Mouse (Mus musculus) megakaryocyte-erythroid progenitor cell, adult 5-6 weeks (primary cell): ENCODE measurements at regions not wholly inside any gene's neighbourhood (a gene's known extent, or its start where the extent isn't known, plus 50 kb on each side); places are given as distances from the start of the nearest gene placed in this dataset.

ENCODE experiments used
- ATAC-seq: replicated peaks from 2 replicates; pipeline ENCODE4 v1.8.0; 2016; ENCODE audit warnings: mild to moderate bottlenecking, inconsistent platforms; ENCODE audit not compliant: severe bottlenecking, poor library complexity, low FRiP score, low TSS enrichment

DNA sequence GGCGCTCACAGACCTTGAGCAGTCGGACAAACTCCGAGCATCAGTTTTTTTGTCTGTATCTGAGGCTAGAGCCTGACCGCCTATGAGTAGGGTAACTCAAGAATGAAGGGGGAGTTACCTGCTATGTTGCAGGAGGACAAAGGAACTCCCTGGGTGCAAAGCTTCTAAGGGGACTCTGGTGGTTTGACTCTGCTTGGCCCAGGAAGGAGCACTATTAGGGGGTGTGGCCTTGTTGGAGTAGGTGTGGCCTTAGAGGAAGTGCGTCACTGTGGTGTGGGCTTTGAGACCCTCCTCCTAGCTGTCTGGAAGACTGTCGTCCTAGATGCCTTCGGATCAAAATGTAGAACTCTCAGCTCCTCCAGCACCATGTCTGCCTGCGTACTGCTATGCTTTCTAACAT lies 83.9 kb upstream of the Sertad2 start:
- no peak for ATAC-seq

DNA sequence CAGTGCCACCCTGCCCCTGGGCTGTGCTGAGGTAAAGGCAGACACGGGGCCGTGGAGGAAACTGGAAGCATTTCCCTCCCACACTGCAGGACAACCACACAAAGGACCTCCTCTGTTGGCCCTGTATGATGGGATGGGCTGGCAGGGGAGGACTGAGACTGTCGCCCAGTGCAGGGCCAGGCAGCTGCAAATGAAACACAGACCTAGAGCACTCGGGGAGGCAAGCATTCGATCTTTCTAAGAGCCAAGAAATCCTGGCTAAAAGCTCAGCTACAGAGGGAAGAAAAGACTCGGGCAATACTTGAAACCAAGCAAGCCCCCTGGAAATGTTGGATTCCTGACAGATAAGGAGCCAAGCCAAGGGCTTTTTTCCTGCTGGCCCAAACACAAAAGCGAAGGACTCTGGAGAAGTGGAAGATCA lies 82.5 kb upstream of the Sertad2 start:
- ATAC-seq = no peak

DNA sequence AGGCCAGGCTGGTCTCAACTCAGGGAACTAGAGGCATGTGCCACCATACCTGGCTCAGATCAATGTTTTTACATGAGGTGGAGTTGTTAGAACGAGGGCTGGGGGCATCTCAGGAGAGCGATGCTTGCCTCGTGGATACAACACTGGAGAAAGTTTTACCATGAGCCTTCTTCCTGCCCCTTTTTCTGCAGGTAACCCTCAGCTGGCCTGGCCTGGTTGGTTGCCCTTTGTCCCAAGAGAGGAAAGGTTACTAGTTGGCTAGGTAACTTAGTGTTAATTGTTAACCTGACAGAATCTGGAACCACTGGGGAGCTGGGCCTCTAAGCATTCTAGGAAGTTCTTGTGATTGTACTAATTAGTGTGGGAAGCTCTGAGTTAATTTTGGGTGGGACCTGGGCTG lies 81.0 kb upstream of the Sertad2 start:
- ATAC-seq = no peak

DNA sequence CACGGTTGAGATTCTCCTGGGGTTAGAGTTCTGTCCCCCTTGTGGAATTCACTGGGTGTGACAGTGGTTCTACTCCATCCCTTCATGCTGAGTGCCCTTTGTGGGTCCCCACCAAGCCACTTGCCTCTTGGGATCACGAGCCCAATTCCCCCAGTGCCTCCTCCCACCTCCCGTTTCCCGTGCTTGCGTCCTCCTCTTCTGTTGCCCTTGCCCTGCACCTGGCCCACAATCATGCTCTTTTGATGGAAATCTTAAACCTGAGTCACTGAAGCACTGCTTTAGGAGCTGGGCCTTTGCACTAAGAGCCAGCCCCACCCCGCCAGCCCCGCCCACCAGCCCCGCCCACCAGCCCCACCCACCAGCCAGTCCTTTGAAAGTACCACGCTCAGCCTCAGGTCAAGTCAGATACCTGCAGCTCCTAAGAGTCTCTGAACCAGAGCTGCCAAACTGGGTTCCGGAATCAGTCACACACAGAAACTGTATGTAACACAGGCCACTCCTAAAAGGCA lies 79.8 kb upstream of the Sertad2 start:
- ATAC-seq = peak; percentile 48

DNA sequence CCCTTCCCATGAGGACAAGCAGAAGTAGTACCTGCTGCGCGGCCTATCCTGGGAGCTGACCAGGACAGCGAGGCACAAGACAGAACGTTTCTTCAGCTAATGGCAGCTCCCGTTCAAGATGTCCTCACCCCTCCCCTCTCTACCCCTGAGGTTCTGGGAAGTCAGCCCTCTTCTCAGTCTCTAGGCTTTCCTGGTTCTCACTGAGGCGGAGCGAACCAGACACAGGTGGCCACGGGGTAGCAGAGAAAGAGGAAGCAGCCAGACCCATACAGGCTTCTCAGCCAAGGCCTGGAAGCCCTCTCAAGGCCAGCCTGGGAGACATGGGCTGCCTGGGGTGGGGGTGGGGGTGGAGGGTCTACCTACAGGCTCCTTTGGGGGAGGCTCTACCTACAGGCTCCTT lies 78.5 kb upstream of the Sertad2 start:
- ATAC-seq = no peak

DNA sequence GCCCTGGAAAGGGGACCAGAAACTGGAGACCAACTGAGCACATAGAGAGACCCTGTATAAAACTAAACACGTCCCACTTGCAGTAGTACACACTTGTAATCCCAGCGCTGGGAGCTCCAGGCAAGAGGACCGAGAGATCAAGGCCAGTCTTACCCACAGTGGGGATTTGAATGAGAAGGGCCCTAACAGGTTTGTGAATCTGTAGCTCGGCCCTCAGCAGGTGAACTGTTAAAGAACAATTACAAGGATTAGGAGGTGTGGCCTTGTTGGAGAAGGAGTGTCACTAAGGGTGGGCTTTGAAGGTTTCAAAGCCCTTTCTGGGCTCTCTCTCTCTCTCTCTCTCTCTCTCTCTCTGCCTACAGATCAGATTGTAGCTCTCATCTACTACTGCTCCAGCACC lies 76.5 kb upstream of the Sertad2 start:
- ATAC-seq = no peak

DNA sequence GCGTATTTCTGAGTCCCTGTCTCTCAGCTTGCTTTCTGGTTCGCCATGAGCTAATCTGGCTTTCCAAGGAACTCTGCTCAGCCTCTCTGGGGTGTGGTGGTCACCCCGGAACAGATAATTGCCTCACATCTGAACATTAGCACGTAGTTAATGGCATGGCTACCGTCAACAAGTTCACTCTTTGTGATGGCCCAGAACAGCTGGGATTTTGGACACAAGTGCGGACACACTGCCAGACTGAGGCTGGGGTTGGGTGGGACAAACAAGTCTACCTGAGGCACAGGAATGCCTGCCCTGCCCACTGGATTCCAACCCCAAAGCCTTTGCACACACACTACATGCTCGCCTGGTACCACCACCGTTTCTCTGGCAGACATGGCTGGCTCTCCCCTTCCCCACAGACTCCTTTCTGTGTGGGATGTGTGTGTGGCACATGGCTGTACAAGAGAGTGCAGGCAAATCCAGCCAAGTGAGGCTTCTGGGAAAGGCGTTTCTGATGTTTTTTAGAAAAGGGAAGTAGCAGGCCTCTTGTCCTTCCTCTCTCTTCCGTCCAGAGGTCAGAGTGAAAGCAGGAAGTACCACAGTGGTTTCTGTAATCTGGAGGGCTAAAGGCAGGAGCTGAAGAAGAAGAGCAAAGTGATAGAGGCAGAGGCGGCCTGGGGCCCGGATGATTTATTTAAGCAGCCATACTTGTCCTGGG lies 74.6 kb upstream of the Sertad2 start:
- no peak for ATAC-seq

DNA sequence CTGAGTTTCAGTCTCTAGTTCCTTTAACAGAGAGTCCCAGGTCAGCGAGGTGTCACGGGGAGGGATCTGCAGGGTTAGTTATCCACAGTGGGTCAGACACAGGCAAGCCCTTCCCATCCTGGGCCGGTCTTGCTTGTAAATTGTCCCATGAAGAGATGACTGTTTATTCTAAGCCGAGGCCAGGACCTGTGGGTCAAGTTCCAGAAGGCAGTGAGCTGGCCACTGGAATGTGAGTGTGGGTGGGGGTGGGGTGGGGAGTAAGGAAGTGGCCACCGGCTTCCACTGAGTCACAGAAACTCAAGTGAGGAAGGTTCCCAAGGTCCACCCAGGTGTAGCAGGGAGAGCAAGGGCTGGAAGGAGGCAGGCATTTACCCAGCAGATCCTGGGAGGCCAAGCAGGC lies 73.7 kb upstream of the Sertad2 start:
- ATAC-seq = no peak

DNA sequence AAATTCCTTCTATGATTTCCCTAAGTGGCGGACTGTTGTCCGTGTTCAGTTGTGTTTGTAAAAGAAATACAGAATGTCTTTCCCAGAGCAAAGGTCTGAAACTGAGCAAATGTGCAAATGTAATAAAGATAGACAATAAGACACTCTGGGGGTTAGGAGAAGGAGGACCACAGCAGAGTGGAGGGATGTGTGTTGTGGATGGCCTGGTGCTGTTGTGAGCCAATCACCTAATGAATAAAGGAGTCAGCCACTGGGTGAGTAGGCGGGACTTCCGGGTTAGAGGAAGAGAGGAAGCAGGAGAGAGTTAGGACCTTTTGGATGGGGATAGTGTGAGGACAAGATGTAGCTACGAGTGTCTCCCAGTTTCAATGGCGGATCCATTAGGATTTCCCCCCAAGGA lies 72.7 kb upstream of the Sertad2 start:
- no peak for ATAC-seq

DNA sequence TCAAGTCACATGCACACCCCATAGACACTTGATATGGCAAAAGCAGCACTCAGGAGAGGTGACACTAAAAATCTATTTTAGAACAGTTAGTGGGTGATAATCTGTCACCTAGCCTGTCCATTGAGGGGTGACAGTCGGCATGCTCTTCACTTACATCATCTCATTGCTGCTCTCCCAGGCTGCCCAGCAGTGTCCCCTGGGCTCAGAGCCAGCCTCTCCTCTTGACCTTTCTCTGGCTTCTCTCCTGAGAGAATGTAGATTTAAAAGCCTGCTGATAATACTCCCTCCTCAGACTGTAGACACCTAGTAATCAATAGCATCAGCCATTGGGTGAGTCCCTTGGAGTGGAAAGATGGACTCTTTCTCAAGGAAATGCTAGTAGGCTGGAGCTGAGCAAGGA lies 70.7 kb upstream of the Sertad2 start:
- ATAC-seq = no peak

DNA sequence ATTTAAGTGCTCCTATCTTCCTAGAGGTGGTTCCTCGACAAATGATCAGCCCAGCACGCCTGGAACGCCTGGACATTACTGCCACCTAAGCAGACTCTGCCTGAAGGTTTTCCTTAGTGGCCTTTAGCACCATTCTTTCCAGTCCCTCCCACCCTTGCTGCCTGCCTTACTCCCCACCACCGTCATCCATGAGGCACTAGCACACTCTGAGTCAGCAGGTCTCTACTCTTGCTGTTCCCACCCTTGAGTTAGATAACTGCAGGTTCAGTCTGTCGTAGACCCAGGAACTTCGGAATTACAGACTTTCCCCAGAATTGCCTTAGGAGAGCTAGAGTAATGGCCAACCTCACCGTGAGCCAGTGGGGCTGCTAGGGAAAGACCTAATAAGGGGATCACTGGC lies 67.4 kb upstream of the Sertad2 start:
- ATAC-seq = no peak

DNA sequence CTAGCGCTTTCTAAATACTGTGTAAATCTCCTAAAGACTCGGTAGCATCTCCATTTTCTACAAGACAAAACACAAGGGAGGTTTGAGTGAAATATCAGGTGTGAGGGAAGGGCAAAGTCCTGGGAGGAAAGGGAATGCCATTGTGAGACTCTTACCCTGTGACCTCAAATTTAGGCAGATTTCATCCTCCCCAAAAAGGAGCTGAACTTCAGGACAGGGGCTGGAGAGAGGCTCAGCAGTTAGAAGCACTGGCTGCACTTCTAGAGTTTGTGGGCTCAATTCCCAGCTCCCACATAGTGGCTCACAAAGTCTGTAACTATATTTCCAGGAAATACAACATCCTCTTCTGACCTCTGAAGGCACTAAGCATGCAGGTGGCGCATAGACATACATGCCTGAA lies 66.6 kb upstream of the Sertad2 start:
- ATAC-seq = no peak

DNA sequence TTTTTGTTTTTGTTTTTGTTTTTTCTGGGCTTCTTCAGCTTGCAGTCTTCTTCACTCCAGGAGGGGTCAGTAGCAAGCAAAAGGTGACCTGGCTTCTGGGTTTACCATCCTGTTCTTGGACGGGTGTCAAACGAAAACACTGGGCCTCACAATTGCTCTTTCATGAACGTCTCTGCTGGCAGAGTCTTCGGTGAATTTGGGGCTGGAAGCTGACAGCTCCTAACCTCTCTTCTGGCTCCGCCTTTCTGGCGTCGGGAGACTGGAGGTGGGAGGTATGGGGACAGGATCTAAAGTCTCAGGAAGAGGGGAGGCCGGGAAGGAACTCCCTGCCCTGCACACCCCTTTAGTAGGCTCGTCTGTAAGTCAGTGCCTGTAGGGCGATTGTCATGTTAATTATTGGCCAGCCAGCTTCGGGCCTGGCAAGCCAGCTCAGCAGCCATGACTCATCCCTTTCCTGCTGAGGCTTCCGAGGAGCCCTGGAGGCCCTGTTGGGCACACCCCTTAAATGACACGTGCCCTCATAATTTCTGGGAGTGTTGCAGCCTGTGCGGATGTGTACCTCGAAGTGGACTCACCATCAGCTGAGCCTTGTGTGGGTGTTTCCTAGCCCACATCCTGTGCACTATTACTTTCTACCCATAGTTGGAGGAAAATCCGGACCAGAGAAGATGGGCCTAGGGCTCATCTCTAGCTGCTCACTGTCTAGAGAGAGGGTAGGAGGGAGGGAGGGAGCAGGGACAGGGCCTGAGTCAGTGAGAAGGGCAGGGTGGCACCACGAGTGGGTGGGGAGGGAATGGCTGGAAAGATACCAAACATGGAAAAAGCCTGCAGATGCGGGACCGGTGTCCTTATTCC lies 65.6 kb upstream of the Sertad2 start:
- ATAC-seq = peak; percentile 73

DNA sequence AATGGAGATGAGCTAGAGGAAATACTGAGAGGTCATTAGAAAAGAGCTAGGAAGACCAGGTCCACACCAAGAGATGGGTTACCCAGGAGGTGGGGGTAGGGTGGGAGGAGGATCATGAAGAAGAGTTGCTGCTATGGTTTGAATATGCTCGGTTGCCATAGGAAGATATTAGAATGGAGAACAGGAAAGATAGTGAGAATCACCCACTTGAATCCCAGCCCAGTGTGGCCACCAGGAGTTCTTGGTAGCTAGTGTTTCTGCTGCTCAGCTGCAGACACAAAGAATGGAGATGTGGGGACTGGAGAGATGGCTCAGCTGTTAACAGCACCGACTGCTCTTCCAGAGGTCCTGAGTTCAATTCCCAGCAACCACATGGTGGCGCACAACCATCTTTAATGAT lies 62.4 kb upstream of the Sertad2 start:
- no peak for ATAC-seq

DNA sequence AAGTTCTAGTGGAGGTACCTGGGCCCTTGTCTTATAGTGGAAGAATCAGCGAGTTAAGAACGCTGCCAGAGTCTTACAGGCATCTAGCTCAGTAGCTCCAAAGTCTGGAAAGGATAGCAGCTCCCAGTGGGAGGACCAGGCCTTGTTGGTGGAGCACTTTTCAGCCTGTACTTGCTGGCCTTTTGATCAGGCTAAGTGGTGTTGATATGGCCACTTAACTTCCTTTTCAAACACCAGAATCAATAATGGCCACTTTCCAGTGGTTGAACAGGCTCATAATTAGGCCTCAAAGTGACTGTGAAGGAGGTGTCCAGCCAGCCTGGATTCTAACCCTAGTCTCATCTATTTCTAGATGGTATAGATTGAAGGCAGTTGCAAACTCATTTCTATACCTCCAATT lies 57.7 kb upstream of the Sertad2 start:
- ATAC-seq = no peak
